Mouse (Mus musculus): ENCODE data around the gene H2-T22. TPM values are rescaled to one million over a fixed set of nuclear protein-coding genes. Genes with fewer than 3 reads are reported as not detected.

The H2-T22 gene
- total and polyA plus RNA-seq, 3 experiments, result 10.6 to 26.1 (median 16.4) TPM

GRCm38 (mm10) chr17:36001966-36002365 is 40.6 kb downstream of the H2-T22 start:
- Histone ChIP-seq H3K4me1 (ENCODE audit: control insufficient read depth in 1 of 2, insufficient read depth in 2 of 2) (peaks cover 3 to 33% of the 10 kb centered on the region in 2 experiments; a peak in 2 of 4 replicates), H3K79me2 (replicated peaks; ENCODE audit: control insufficient read depth, extremely low read depth, insufficient read depth, poor library complexity, severe bottlenecking) (peaks cover 49% of the 10 kb centered on the region), H3K4me3 (replicated peaks in 1 of 3; ENCODE audit: low read depth in 2 of 3, low read length in 2 of 3, poor library complexity in 1 of 3) (no peak overlapping the region), H3K36me3 (replicated peaks in 1 of 2; ENCODE audit: control insufficient read depth in 1 of 2, insufficient read depth in 1 of 2, low read length in 1 of 2) (peaks cover 18 to 40% of the 10 kb centered on the region in 2 experiments), H3K9me3 (replicated peaks; ENCODE audit: low read length) (peaks cover 31% of the 10 kb centered on the region), H3K4me2 (ENCODE audit: insufficient read depth, low read depth, poor library complexity, severe bottlenecking) (no peak overlapping the region), H3K27me3 (replicated peaks) (no peaks in the 10 kb centered on the region), H3K27ac (ENCODE audit: insufficient read depth, low read depth) (peak overlapping the region; percentile 61), H3K9ac (ENCODE audit: insufficient read depth, low read depth) (no peak overlapping the region)
- in situ Hi-C loops (cut with MboI; ENCODE audit: low pct_ligation_motif_present, low pct_unique_long_range_greater_than_20kb, low sequenced_read_pairs) (no loop called here), dilution Hi-C loops (cut with MboI; ENCODE audit: extremely low pct_ligation_motif_present, extremely low pct_unique_long_range_greater_than_20kb, low sequenced_read_pairs) (no loop called here)
- DNase-seq (ENCODE audit: extremely low read depth), result peak; percentile 74
- TF ChIP-seq ETS1 (conservative IDR thresholded peaks at IDR 0.05; ENCODE audit: low read depth, low read length), result peak; percentile 37; the same call in 1 of the 2 replicates
- no peak for TF ChIP-seq MXI1 (IDR thresholded peaks at IDR 0.05; ENCODE audit: low read depth, low read length)
- no peak for TF ChIP-seq MEF2A (IDR thresholded peaks at IDR 0.05; ENCODE audit: borderline replicate concordance, low read depth, low read length)

GRCm38 (mm10) chr17:36001121-36001897 is 41.2 kb downstream of the H2-T22 start:
- Histone ChIP-seq H3K9ac (ENCODE audit: insufficient read depth, low read depth) (peak overlapping the region; percentile 66), H3K27me3 (replicated peaks) (no peaks in the 10 kb centered on the region), H3K4me1 (ENCODE audit: control insufficient read depth in 1 of 2, insufficient read depth in 2 of 2) (peaks cover 5 to 33% of the 10 kb centered on the region in 2 experiments; a peak in 2 of 4 replicates), H3K4me3 (replicated peaks in 1 of 3; ENCODE audit: low read depth in 2 of 3, low read length in 2 of 3, poor library complexity in 1 of 3) (no peak overlapping the region), H3K36me3 (replicated peaks in 1 of 2; ENCODE audit: control insufficient read depth in 1 of 2, insufficient read depth in 1 of 2, low read length in 1 of 2) (peaks cover 18 to 38% of the 10 kb centered on the region in 2 experiments), H3K79me2 (replicated peaks; ENCODE audit: control insufficient read depth, extremely low read depth, insufficient read depth, poor library complexity, severe bottlenecking) (peaks cover 48% of the 10 kb centered on the region), H3K4me2 (ENCODE audit: insufficient read depth, low read depth, poor library complexity, severe bottlenecking) (peak overlapping the region; percentile 85), H3K27ac (ENCODE audit: insufficient read depth, low read depth) (peak overlapping the region; percentile 87), H3K9me3 (replicated peaks; ENCODE audit: low read length) (peaks cover 31% of the 10 kb centered on the region)
- TF ChIP-seq USF2 (conservative IDR thresholded peaks at IDR 0.05; ENCODE audit: low read depth, low read length), result no peak
- no peak for TF ChIP-seq POLR2AphosphoS2 (IDR thresholded peaks at IDR 0.05; ENCODE audit: low read depth, low read length)
- peak; percentile 68 for TF ChIP-seq MYC (IDR thresholded peaks at IDR 0.05; ENCODE audit: low read depth, low read length)
- TF ChIP-seq ETS1 (conservative IDR thresholded peaks at IDR 0.05; ENCODE audit: low read depth, low read length), result peak; percentile 81
- TF ChIP-seq MAZ (IDR thresholded peaks at IDR 0.05; ENCODE audit: low read depth, low read length), result peak; percentile 45; the same call in 1 of the 2 replicates
- peak; percentile 53; the same call in 1 of the 2 replicates for TF ChIP-seq MXI1 (IDR thresholded peaks at IDR 0.05; ENCODE audit: low read depth, low read length)
- TF ChIP-seq NELFE (IDR thresholded peaks at IDR 0.05; ENCODE audit: low read depth, low read length), result no peak
- peak; percentile 68; the same call in 1 of the 2 replicates for TF ChIP-seq SIN3A (IDR thresholded peaks at IDR 0.05; ENCODE audit: low read length)
- TF ChIP-seq MEF2A (IDR thresholded peaks at IDR 0.05; ENCODE audit: borderline replicate concordance, low read depth, low read length), result 0 out of 2 replicates have a peak, but pooled peaks have one; percentile 22
- TF ChIP-seq IRF4 (IDR thresholded peaks at IDR 0.05; ENCODE audit: low read depth, low read length), result peak; percentile 90
- TF ChIP-seq EP300 (IDR thresholded peaks at IDR 0.05; ENCODE audit: low read length), result peak; percentile 85
- peak; percentile 53 for TF ChIP-seq BHLHE40 (IDR thresholded peaks at IDR 0.05; ENCODE audit: low read depth, low read length)
- no peak; the same call in 1 of the 2 replicates for TF ChIP-seq HCFC1 (IDR thresholded peaks at IDR 0.05; ENCODE audit: low read depth, low read length)
- peak; percentile 66; the same call in 1 of the 2 replicates for TF ChIP-seq CHD1 (IDR thresholded peaks at IDR 0.05; ENCODE audit: low read depth, low read length)
- peak; percentile 18; the same call in 1 of the 2 replicates for TF ChIP-seq ZMIZ1 (IDR thresholded peaks at IDR 0.05; ENCODE audit: low read depth, low read length)
- TF ChIP-seq JUND (conservative IDR thresholded peaks at IDR 0.05; ENCODE audit: low read depth, low read length), result peak; percentile 67
- TF ChIP-seq POLR2A (IDR thresholded peaks at IDR 0.05; ENCODE audit: low read depth, low read length), result peak; percentile 39; the same call in 1 of the 2 replicates
- TF ChIP-seq UBTF (IDR thresholded peaks at IDR 0.05; ENCODE audit: low read depth, low read length), result no peak
- TF ChIP-seq ZNF384 (IDR thresholded peaks at IDR 0.05; ENCODE audit: low read depth, low read length), result no peak
- peak; percentile 76 for TF ChIP-seq TCF12 (IDR thresholded peaks at IDR 0.05; ENCODE audit: low read depth, low read length)
- TF ChIP-seq CHD2 (IDR thresholded peaks at IDR 0.05; ENCODE audit: low read length), result 0 out of 2 replicates have a peak, but pooled peaks have one; percentile 30
- TF ChIP-seq RCOR1 (conservative IDR thresholded peaks at IDR 0.05; ENCODE audit: low read depth, low read length), result 0 out of 2 replicates have a peak, but pooled peaks have one; percentile 53
- peak; percentile 23; the same call in 1 of the 2 replicates for TF ChIP-seq MAX (IDR thresholded peaks at IDR 0.05; ENCODE audit: low read length)
- TF ChIP-seq SMC3 (IDR thresholded peaks at IDR 0.05; ENCODE audit: low read depth, low read length), result no peak
- dilution Hi-C loops (cut with MboI; ENCODE audit: extremely low pct_ligation_motif_present, extremely low pct_unique_long_range_greater_than_20kb, low sequenced_read_pairs), result no loop called here
- DNase-seq (ENCODE audit: extremely low read depth), result peak; percentile 81
- in situ Hi-C loops (cut with MboI; ENCODE audit: low pct_ligation_motif_present, low pct_unique_long_range_greater_than_20kb, low sequenced_read_pairs), result no loop called here

All from CH12.LX (cell line).